Mouse (Mus musculus) layer of hippocampus, adult 18-20 months (tissue): ENCODE results near the gene 2210407C18Rik. TPM values are rescaled to one million over a fixed set of nuclear protein-coding genes. Genes with fewer than 3 reads are reported as not detected.

Source experiments
- DNase-seq, 2 experiments: peaks; one replicate each; pipeline ENCODE4 v3.0.0; 2022; ENCODE audit warnings: low spot score in 2 of 2
- total RNA-seq, 2 experiments: library from RNA; stranded (reverse); gene quantifications; 2 replicates each; pipeline ENCODE4 v1.2.3; 2021

The 2210407C18Rik gene
- total RNA-seq, 2 experiments from 2014 or later: not detected

GRCm38 (mm10) chr11:58602800-58603560 is 12.9 kb downstream of the 2210407C18Rik start:
- no peak for DNase-seq

GRCm38 (mm10) chr11:58602062-58602461 is 13.8 kb downstream of the 2210407C18Rik start:
- DNase-seq: no peak

GRCm38 (mm10) chr11:58597837-58598236 is 18.0 kb downstream of the 2210407C18Rik start:
- no peak for DNase-seq

- no peak for DNase-seq
Observed at GRCm38 (mm10) chr11:58594814-58595213, 21.1 kb downstream of the 2210407C18Rik start, which contains the start of gene Olfr324. Gene Olfr324, plus strand, starts transcription at chr11:58595114.

GRCm38 (mm10) chr11:58588620-58589250 is 27.1 kb downstream of the 2210407C18Rik start:
- no peak for DNase-seq

- DNase-seq: peak in 1 of 2 experiments; percentile 32
Observed at GRCm38 (mm10) chr11:58587898-58588348, 28.0 kb downstream of the 2210407C18Rik start.

GRCm38 (mm10) chr11:58578636-58579035 is 37.2 kb downstream of the 2210407C18Rik start:
- peak; percentile 28 to 69 for DNase-seq

GRCm38 (mm10) chr11:58577430-58577829 is 38.4 kb downstream of the 2210407C18Rik start, which contains the start of gene Olfr325:
Gene Olfr325, plus strand, starts transcription at chr11:58577730.
- DNase-seq: no peak

- no peak for DNase-seq
Observed at GRCm38 (mm10) chr11:58570405-58570804, 45.5 kb downstream of the 2210407C18Rik start, which contains the start of gene Olfr224. Gene Olfr224, minus strand, starts transcription at chr11:58570553.

Other genes starting within 250 kb of the 2210407C18Rik start
- not detected for gene Lypd8, start 237.0 kb downstream of the 2210407C18Rik start, total RNA-seq
- gene 1810065E05Rik, start 195.0 kb downstream of the 2210407C18Rik start, total RNA-seq: not detected
- not detected for gene Gm12253, start 183.5 kb downstream of the 2210407C18Rik start, total RNA-seq
- not detected for gene Lypd9, start 163.2 kb downstream of the 2210407C18Rik start, total RNA-seq
- gene Olfr30, start 153.8 kb downstream of the 2210407C18Rik start, total RNA-seq: not detected
- gene Olfr332, start 123.5 kb downstream of the 2210407C18Rik start, total RNA-seq: not detected
- gene Olfr331, start 113.5 kb downstream of the 2210407C18Rik start, total RNA-seq: not detected
- not detected for gene Olfr330, start 81.2 kb downstream of the 2210407C18Rik start, total RNA-seq
- not detected for gene Olfr329-ps, start 69.7 kb downstream of the 2210407C18Rik start, total RNA-seq
- gene Olfr328, start 60.4 kb downstream of the 2210407C18Rik start, total RNA-seq: under 1 TPM; 0.10 to 0.18 TPM
- gene Olfr224, start 45.5 kb downstream of the 2210407C18Rik start, total RNA-seq: not detected
- gene Olfr325, start 38.3 kb downstream of the 2210407C18Rik start, total RNA-seq: not detected
- not detected for gene Olfr324, start 21.0 kb downstream of the 2210407C18Rik start, total RNA-seq
- under 1 TPM in 1 of 2 experiments, not detected in 1; 0.15 TPM for gene Olfr323, start 14.4 kb upstream of the 2210407C18Rik start, total RNA-seq
- not detected for gene Trim58, start 24.4 kb upstream of the 2210407C18Rik start, total RNA-seq
- gene Olfr322, start 42.7 kb upstream of the 2210407C18Rik start, total RNA-seq: not detected
- gene Olfr320, start 65.0 kb upstream of the 2210407C18Rik start, total RNA-seq: not detected
- gene Olfr319, start 83.1 kb upstream of the 2210407C18Rik start, total RNA-seq: not detected
- under 1 TPM in 1 of 2 experiments, not detected in 1; 0.08 TPM for gene Olfr318, start 107.9 kb upstream of the 2210407C18Rik start, total RNA-seq
- gene Olfr317, start 123.1 kb upstream of the 2210407C18Rik start, total RNA-seq: under 1 TPM in 1 of 2 experiments, not detected in 1; 0.10 TPM
- gene Olfr316, start 136.7 kb upstream of the 2210407C18Rik start, total RNA-seq: 1 to 10 TPM; 1.1 to 1.4 TPM
- gene Olfr315, start 157.1 kb upstream of the 2210407C18Rik start, total RNA-seq: not detected
- not detected for gene Olfr314, start 166.9 kb upstream of the 2210407C18Rik start, total RNA-seq
- gene Fam183b, start 185.9 kb upstream of the 2210407C18Rik start, total RNA-seq: 1 to 10 TPM; 8.4 to 8.6 TPM
- gene Olfr313, start 198.9 kb upstream of the 2210407C18Rik start, total RNA-seq: not detected
- gene Olfr312, start 213.2 kb upstream of the 2210407C18Rik start, total RNA-seq: not detected
- gene Olfr311, start 223.2 kb upstream of the 2210407C18Rik start, total RNA-seq: not detected
- 10 to 100 TPM; 16.8 to 17.6 TPM for gene Gm12258, start 231.1 kb upstream of the 2210407C18Rik start, total RNA-seq